Mouse (Mus musculus) heart, embryonic 15.5 days (tissue): ENCODE measurements at regions not wholly inside any gene's neighbourhood (a gene's known extent, or its start where the extent isn't known, plus 50 kb on each side); places are given as distances from the start of the nearest gene placed in this dataset.
A peak's percentile ranks its signal among the peaks of the same experiment; 100 is the strongest.
"Not testable (repeated sequence)": the region's sequence is repeated elsewhere in the genome, so short reads cannot be mapped to it uniquely, and the experiment has no call there.

ENCODE experiments used
- ATAC-seq: fragments of 200-750 bp; cut with Nextera tagmentation; replicated peaks from 2 replicates; pipeline ENCODE4 v1.8.0; 2017; ENCODE audit warnings: low read depth, moderate TSS enrichment; ENCODE audit not compliant: insufficient number of reproducible peaks, insufficient read depth, low FRiP score
- H3K27ac ChIP-seq: fragments of 300-500 bp; sonication (generic); 2 replicates; pipeline ENCODE4 v1.5.1; 2015; ENCODE audit warnings: mild to moderate bottlenecking, inconsistent platforms
- H3K27me3 ChIP-seq: fragments of 300-500 bp; sonication (generic); 2 replicates; pipeline ENCODE4 v1.6.1; 2015; ENCODE audit warnings: inconsistent platforms
- H3K36me3 ChIP-seq: fragments of 300-500 bp; sonication (generic); 2 replicates; pipeline ENCODE4 v1.6.1; 2015; ENCODE audit warnings: mild to moderate bottlenecking, inconsistent platforms
- H3K4me1 ChIP-seq: fragments of 300-500 bp; sonication (generic); replicated peaks from 2 replicates; pipeline ENCODE4 v1.6.1; 2015; ENCODE audit warnings: inconsistent platforms
- H3K4me2 ChIP-seq: fragments of 300-500 bp; sonication (generic); 2 replicates; pipeline ENCODE4 v1.6.1; 2015; ENCODE audit warnings: inconsistent platforms, mild to moderate bottlenecking, moderate library complexity
- H3K4me3 ChIP-seq: fragments of 300-500 bp; sonication (generic); 2 replicates; pipeline ENCODE4 v1.5.1; 2015; ENCODE audit warnings: mild to moderate bottlenecking, inconsistent platforms
- H3K9ac ChIP-seq: fragments of 300-500 bp; sonication (generic); 2 replicates; pipeline ENCODE4 v1.6.1; 2015; ENCODE audit warnings: mild to moderate bottlenecking, inconsistent platforms
- H3K9me3 ChIP-seq: fragments of 300-500 bp; sonication (generic); replicated peaks from 2 replicates; pipeline ENCODE4 v1.6.1; 2016; ENCODE audit warnings: inconsistent platforms
- WGBS: fragments of 180-500 bp; shearing (Covaris S2); methylation state at CpG from one replicate; pipeline ENCODE4 v1.1.7; 2015; ENCODE audit warnings: mixed read lengths; 5-methylcytosine and 5-hydroxymethylcytosine counted together

DNA sequence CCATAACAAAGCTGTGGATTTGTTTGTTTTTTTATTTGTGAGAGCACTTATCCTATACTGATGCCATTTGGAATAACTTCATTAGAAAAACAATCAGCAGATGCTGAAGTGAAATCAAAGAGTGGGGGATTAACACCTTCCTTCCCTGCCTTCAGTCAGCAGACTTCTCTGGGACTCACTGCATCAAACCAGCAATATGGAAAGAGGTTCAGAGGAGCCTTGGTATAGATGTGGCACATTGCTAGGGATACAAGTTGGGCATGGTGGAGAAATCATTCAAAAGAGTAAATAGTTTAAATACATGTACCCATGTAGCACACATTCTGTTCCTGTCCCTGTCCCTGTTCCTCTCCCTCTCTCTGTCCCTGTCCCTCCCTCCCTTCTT is 364.0 kb upstream of the Rgs18 start:
- Histone ChIP-seq H3K27ac (no peak overlapping the region), H3K36me3 (no peaks in the 10 kb centered on the region), H3K4me3 (no peak overlapping the region), H3K4me2 (no peak overlapping the region), H3K4me1 (no peaks in the 10 kb centered on the region), H3K27me3 (no peaks in the 10 kb centered on the region), H3K9ac (no peak overlapping the region), H3K9me3 (no peaks in the 10 kb centered on the region)
- ATAC-seq = no peak

DNA sequence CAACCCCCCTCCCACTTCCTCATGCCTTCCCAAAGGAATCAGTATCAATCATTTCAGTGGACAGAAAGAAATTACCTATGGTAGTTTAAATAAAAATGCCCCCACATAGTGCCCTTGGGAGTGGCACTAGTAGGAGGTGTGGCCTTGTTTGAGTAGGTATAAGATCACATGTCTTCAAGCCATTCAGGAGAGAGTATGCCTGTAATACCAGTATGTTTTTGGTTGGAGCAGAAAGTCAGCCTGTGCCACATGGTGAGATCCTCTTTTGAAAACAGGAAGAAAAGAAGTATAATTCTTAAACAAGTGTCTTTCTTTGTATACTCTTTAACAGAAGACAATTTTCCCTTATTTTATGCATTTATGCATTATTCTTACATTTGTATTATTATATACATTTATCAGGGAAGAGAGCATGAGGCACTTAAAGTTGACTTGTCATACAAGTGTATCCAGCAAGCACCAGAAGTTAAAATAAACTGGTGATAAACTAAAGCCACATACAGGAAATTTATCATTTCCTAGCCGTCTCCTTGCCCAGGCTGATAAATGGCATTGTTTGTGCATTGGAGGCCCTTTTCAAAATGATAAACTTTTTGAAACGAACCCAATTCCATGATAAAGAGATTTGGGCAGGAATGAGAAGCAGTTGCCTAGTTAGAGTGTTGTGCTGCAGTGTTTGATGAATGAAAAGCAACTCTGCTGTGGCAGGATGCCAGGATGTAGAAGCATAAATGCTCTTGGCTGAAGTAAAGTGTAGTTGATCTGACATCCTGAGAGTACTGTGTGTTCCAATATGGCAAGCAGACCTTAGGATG is 363.4 kb upstream of the Rgs18 start:
- no peak overlapping the region for H3K4me2 ChIP-seq
- no peak overlapping the region for H3K9ac ChIP-seq
- no peaks in the 10 kb centered on the region for H3K36me3 ChIP-seq
- no peaks in the 10 kb centered on the region for H3K27me3 ChIP-seq
- no peaks in the 10 kb centered on the region for H3K9me3 ChIP-seq
- H3K27ac ChIP-seq = no peak overlapping the region
- WGBS = 13% methylated on average over 2 of the region's 2 CpGs
- no peak for ATAC-seq
- H3K4me1 ChIP-seq = no peaks in the 10 kb centered on the region
- H3K4me3 ChIP-seq = no peak overlapping the region

DNA sequence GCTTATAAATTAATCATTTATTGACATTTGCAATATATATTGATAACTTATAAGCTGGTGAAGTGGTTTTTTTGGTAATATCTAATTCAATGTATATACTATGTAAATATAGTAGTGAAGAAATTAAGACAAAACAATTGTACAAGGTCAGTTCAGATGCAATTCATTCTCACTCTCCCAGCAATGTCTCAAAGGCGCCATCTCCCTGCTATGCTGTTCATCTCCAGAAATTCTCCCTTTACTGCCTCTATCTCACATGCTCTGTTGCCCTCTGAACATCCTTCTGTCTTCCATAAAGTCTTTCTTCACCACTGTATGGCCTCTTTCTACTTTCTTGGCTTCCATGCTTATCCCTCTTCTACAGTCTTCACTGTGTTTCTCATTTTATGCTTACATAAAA is 355.8 kb upstream of the Rgs18 start:
- Histone ChIP-seq H3K9ac (no peak overlapping the region), H3K9me3 (no peaks in the 10 kb centered on the region), H3K36me3 (no peaks in the 10 kb centered on the region), H3K4me3 (no peak overlapping the region), H3K4me1 (no peaks in the 10 kb centered on the region), H3K27me3 (no peaks in the 10 kb centered on the region), H3K27ac (no peak overlapping the region), H3K4me2 (no peak overlapping the region)
- 81% methylated on average over 1 of the region's 1 CpGs for WGBS
- ATAC-seq = no peak

DNA sequence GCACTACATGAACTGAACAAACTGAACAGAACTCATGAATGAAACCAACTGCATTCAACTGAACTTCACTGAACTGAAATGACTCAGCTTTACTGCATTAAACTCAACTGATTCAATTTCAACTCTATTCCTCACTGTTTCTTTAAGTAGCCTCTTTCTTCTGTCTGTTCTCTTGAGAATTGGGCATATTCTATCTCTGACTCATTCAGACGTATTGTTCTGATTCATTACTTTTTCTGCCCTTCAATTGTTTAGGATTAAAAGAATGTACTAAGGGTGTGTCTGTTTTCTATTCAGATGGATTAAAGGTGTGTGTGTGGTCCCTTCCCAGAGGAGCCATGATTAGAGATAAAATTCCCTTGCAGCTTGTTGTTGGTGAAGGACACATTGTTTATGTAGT is 337.9 kb upstream of the Rgs18 start:
- no peak overlapping the region for H3K9ac ChIP-seq
- no peaks in the 10 kb centered on the region for H3K27me3 ChIP-seq
- no peak overlapping the region for H3K4me3 ChIP-seq
- H3K4me1 ChIP-seq = no peaks in the 10 kb centered on the region
- ATAC-seq = no peak
- 76% methylated on average over 1 of the region's 1 CpGs for WGBS
- no peak overlapping the region for H3K4me2 ChIP-seq
- H3K27ac ChIP-seq = no peak overlapping the region
- no peaks in the 10 kb centered on the region for H3K9me3 ChIP-seq
- H3K36me3 ChIP-seq = no peaks in the 10 kb centered on the region

DNA sequence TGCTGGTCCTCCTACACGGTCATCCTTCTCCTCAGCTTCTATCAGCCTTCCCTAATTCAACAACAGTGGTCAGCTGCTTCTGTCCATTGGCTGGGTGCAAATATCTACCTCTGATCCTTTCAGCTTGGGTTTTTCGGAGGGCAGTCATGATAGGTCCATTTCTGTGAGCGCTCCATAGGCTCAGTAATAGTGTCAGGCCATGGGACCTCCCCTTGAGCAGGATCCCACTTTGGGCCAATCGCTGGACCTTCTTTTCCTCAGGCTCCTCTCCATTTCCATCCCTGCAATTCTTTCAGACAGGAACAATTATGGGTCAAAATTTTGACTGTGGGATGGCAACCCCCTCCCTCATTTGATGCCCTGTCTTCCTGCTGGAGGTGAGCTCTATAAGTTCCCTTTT is 331.5 kb upstream of the Rgs18 start:
- H3K9me3 ChIP-seq, H3K27ac ChIP-seq, ATAC-seq, H3K4me3 ChIP-seq, H3K9ac ChIP-seq, H3K27me3 ChIP-seq, H3K36me3 ChIP-seq, H3K4me1 ChIP-seq, H3K4me2 ChIP-seq: not testable (repeated sequence)
- WGBS = 78% methylated on average over 4 of the region's 4 CpGs

DNA sequence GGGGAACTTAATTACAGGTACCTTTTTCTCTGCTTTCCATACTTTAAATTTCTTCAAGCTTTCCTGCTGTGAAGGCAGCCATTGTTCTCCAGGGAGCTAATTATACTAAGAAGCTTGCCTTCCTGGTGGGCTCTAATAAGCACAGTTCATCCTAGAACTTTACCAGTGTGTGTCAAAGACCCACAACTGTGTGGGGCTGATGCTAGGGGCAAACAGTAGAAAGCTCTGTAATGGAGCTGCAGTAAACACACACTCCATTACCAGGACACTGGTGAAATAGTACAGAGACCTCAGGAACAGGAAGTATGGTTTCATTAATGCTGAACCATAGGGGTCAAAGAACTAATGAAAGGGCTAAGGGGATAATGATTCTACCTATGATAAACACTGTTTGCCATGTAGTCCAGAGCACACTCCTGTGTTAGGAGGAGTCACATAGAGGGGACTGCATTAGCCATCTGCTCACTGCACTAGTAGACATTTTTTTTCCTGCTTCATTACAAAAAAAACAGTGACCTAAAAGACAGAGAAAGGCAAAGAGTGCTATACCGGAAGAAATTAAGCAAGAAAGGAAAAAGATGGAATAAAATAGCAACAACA is 290.1 kb upstream of the Rgs18 start:
- WGBS = 71% methylated on average over 1 of the region's 1 CpGs
- ATAC-seq = no peak

DNA sequence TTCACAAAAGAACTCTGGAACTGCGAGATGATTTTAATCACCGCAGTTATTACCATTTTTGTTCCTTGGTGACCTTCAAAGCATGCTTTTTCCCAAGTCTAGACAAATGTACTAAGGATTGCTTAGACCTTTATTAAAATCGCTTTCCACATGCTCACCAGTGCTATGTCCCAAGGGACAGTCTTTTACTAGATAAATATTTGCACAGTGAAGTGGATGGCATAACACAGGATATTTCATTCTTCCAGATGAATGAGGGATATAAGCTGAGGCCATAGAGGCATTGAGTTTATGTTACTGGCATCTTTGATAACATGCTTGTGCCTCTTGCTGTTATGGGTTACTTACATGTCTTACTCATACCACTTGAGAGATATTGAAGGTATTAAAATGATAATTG is 289.1 kb upstream of the Rgs18 start:
- no peaks in the 10 kb centered on the region for H3K4me1 ChIP-seq
- no peaks in the 10 kb centered on the region for H3K9me3 ChIP-seq
- no peak overlapping the region for H3K4me2 ChIP-seq
- WGBS = 79% methylated on average over 3 of the region's 3 CpGs
- no peaks in the 10 kb centered on the region for H3K27me3 ChIP-seq
- H3K27ac ChIP-seq = no peak overlapping the region
- H3K9ac ChIP-seq = no peak overlapping the region
- ATAC-seq = no peak
- H3K36me3 ChIP-seq = no peaks in the 10 kb centered on the region
- no peak overlapping the region for H3K4me3 ChIP-seq

More for the DNA sequence above, 290.1 kb upstream of the Rgs18 start:
- Histone ChIP-seq H3K4me2 (no peak overlapping the region), H3K4me3 (no peak overlapping the region), H3K27ac (no peak overlapping the region), H3K4me1 (no peaks in the 10 kb centered on the region), H3K9ac (no peak overlapping the region), H3K27me3 (no peaks in the 10 kb centered on the region), H3K36me3 (no peaks in the 10 kb centered on the region), H3K9me3 (no peaks in the 10 kb centered on the region)

DNA sequence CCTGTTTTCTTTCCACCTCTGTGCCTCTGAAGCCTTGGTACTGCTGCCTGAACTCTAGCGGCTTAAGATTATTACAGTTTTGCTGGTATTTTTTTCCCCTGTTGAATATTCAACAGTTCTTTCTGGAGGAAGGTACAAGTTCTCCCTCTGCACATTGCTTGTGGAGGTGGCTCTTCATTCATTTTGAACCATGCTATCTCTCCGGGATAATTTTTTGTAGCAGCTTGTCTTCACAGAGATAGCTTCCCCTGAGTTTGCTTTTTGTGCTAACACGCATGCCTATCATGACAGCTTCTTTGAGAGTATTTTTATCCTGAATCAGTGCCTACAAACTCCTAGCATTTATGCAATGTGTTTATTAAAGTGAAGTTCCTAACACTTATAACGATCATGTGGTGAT is 240.4 kb upstream of the Rgs18 start:
- 57% methylated on average over 4 of the region's 4 CpGs for WGBS
- Histone ChIP-seq H3K9ac (no peak overlapping the region), H3K27me3 (no peaks in the 10 kb centered on the region), H3K4me2 (no peak overlapping the region), H3K9me3 (no peaks in the 10 kb centered on the region), H3K27ac (no peak overlapping the region), H3K4me1 (no peaks in the 10 kb centered on the region), H3K4me3 (no peak overlapping the region), H3K36me3 (no peaks in the 10 kb centered on the region)
- ATAC-seq = no peak

DNA sequence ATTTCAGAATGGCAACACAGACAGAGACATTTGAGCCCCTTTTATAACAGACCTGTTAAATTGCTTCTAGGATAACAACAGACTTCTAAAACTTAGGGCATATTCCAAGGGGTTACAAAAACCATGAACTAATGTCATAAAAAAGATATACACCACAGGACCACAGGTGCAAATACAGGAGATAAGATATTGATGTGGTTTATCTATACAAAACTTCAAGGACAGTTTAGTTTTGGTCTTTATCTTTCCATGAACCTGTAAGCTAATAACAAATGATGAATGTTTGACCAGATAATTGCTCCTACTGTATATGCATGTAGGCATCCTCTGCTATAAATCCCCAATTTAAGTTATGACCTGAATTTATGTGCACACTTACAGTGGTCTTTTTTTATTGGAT is 235.6 kb upstream of the Rgs18 start:
- H3K4me2 ChIP-seq = no peak overlapping the region
- H3K27me3 ChIP-seq = no peaks in the 10 kb centered on the region
- H3K36me3 ChIP-seq = no peaks in the 10 kb centered on the region
- H3K9me3 ChIP-seq = no peaks in the 10 kb centered on the region
- H3K9ac ChIP-seq = no peak overlapping the region
- no peak overlapping the region for H3K4me3 ChIP-seq
- ATAC-seq = no peak
- no peak overlapping the region for H3K27ac ChIP-seq
- no peaks in the 10 kb centered on the region for H3K4me1 ChIP-seq

DNA sequence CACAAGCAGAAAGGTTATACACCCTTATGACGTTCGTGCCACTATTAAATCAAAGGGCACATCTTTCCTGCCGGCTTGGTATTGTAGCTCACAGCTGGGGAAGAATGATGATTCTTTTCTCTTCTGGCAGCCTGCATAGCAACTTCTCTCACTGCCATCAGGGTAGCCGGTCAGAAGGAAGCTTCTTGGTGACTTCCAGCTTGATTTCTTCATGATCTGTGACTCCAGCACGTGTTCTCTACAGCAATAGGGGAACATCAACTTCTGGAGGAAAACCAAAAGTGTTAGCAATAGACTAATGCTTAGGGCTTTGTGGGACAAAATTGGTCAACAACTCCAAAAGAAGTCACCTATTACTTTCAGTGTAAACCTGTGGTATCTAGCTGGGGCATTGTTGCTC is 202.9 kb upstream of the Rgs18 start:
- Histone ChIP-seq H3K4me2 (no peak overlapping the region), H3K27ac (no peak overlapping the region), H3K27me3 (no peaks in the 10 kb centered on the region), H3K4me3 (no peak overlapping the region), H3K36me3 (no peaks in the 10 kb centered on the region), H3K4me1 (no peaks in the 10 kb centered on the region), H3K9me3 (no peaks in the 10 kb centered on the region), H3K9ac (no peak overlapping the region)
- no peak for ATAC-seq
- WGBS = 64% methylated on average over 5 of the region's 5 CpGs

DNA sequence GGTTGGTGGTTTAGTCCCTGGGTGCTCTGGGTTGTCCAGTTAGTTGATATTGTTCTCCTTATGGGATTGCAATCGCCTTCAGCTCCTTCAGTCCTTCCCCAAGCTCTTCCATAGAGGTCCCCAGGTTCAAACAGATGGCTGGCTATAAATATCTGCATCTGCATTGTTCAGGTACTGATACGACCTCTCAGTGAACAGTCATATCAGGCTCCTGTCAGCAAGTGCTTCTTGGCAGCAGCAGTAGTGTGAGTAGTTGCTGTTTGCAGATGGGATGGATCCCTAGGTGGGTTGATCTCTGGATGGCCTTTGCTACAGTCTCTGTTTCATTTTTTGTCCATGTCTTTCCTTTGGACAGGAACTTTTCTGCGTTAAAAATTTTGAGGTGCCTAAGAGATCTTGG is 190.5 kb upstream of the Rgs18 start:
- Histone ChIP-seq H3K4me2 (no peak overlapping the region), H3K27ac (peak overlapping the region; percentile 17; the same call in 1 of the 2 replicates), H3K4me3 (no peak overlapping the region), H3K27me3 (no peaks in the 10 kb centered on the region), H3K9me3 (no peaks in the 10 kb centered on the region), H3K4me1 (peaks cover 4% of the 10 kb centered on the region; the same call in 1 of the 2 replicates), H3K9ac (no peak overlapping the region), H3K36me3 (no peaks in the 10 kb centered on the region)
- WGBS = 40% methylated on average over 3 of the region's 3 CpGs
- peak; percentile 73; the same call in 1 of the 2 replicates for ATAC-seq

DNA sequence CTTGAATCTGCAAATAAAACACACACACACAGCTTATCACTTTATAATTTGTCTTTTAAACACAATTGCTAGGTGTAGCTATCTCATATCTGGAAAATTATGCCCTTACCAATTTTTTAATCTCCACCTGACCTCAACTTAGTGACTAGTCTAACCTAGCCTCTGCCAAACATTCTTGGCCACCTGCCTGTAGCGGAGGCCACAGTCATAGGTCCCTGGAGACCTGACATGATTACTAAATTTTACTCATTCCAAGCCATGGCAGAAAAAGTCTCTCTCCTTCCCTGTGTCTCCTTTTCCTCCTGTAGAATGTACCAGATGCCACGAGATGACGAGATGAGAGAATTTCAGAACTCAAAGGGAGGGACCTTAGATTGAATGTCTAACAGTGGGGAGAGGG is 163.8 kb upstream of the Rgs18 start:
- WGBS = 77% methylated on average over 3 of the region's 3 CpGs
- H3K27ac ChIP-seq = no peak overlapping the region
- ATAC-seq = no peak

More for the DNA sequence above, 163.8 kb upstream of the Rgs18 start:
- no peaks in the 10 kb centered on the region for H3K36me3 ChIP-seq
- no peaks in the 10 kb centered on the region for H3K4me1 ChIP-seq
- no peaks in the 10 kb centered on the region for H3K9me3 ChIP-seq
- H3K9ac ChIP-seq = no peak overlapping the region
- no peaks in the 10 kb centered on the region for H3K27me3 ChIP-seq
- no peak overlapping the region for H3K4me2 ChIP-seq
- H3K4me3 ChIP-seq = no peak overlapping the region
